Mouse (Mus musculus): ENCODE measurements around the gene Slc36a4. TPM values are rescaled to one million over a fixed set of nuclear protein-coding genes. Genes with fewer than 3 reads are reported as not detected.

Slc36a4 gene
- total and polyA plus RNA-seq, 3 experiments: 6.6 to 9.2 (median 9.0) TPM

DNA sequence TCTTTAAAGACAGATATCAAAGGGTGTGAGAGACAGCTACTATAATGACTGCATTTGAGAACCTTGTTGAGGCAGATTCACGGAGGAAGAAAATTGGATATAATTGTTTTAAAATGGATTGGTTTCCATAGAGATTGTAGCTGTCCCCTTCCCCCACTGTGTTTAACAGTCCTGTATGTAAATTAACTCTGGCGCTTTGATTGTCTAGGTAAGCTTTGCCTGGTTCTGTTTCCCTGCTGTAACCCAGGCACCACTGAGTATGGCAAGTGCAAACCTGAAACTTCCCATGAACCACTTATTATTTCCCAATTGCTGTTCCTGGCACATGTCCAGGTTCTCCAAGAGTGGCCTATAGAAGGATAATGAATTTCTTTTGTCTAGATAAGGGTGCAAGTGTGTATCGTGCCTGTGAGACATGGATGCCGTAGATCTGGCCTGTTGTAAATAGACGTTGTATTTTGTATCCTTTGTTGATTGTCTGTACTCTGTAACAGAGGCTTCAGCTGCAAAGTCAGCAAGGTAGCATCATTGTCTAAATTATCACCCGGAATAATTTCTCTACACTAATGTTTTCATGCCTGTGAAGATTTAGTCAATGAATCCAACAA, 11.8 kb downstream of the Slc36a4 start:
- Histone ChIP-seq H3K9ac (ENCODE audit: insufficient read depth, low read depth) (no peak overlapping the region), H3K27me3 (replicated peaks) (no peaks in the 10 kb centered on the region), H3K4me3 (replicated peaks in 1 of 3; ENCODE audit: low read depth in 2 of 3, low read length in 2 of 3, poor library complexity in 1 of 3) (no peak overlapping the region), H3K79me2 (replicated peaks; ENCODE audit: control insufficient read depth, extremely low read depth, insufficient read depth, poor library complexity, severe bottlenecking) (no peaks in the 10 kb centered on the region; the same call in 1 of the 2 replicates), H3K36me3 (replicated peaks in 1 of 2; ENCODE audit: control insufficient read depth in 1 of 2, insufficient read depth in 1 of 2, low read length in 1 of 2) (peaks cover 12 to 35% of the 10 kb centered on the region in 2 experiments), H3K4me2 (ENCODE audit: insufficient read depth, low read depth, poor library complexity, severe bottlenecking) (no peak overlapping the region), H3K4me1 (ENCODE audit: control insufficient read depth in 1 of 2, insufficient read depth in 2 of 2) (peaks cover 19 to 54% of the 10 kb centered on the region in 2 experiments), H3K27ac (ENCODE audit: insufficient read depth, low read depth) (no peak overlapping the region), H3K9me3 (replicated peaks; ENCODE audit: low read length) (no peaks in the 10 kb centered on the region)
- no peak for DNase-seq (ENCODE audit: extremely low read depth)
- in situ Hi-C loops (cut with MboI; ENCODE audit: low pct_ligation_motif_present, low pct_unique_long_range_greater_than_20kb, low sequenced_read_pairs): no loop called here
- dilution Hi-C loops (cut with MboI; ENCODE audit: extremely low pct_ligation_motif_present, extremely low pct_unique_long_range_greater_than_20kb, low sequenced_read_pairs): no loop called here
- TF ChIP-seq E2F4 (IDR thresholded peaks at IDR 0.05; ENCODE audit: insufficient replicate concordance, low read depth, low read length) (no peak), MXI1 (IDR thresholded peaks at IDR 0.05; ENCODE audit: low read depth, low read length) (no peak), NRF1 (IDR thresholded peaks at IDR 0.05; ENCODE audit: low read depth, low read length) (no peak), USF2 (conservative IDR thresholded peaks at IDR 0.05; ENCODE audit: low read depth, low read length) (no peak), TBP (conservative IDR thresholded peaks at IDR 0.05; ENCODE audit: low read depth, low read length) (no peak), UBTF (IDR thresholded peaks at IDR 0.05; ENCODE audit: low read depth, low read length) (no peak), ZNF384 (IDR thresholded peaks at IDR 0.05; ENCODE audit: low read depth, low read length) (no peak), RAD21 (IDR thresholded peaks at IDR 0.05; ENCODE audit: low read depth, low read length) (no peak), JUND (conservative IDR thresholded peaks at IDR 0.05; ENCODE audit: low read depth, low read length) (no peak), USF1 (IDR thresholded peaks at IDR 0.05; ENCODE audit: low read depth, low read length) (no peak), CTCF (conservative IDR thresholded peaks at IDR 0.05 in 1 of 2, IDR thresholded peaks at IDR 0.05 in 1 of 2; ENCODE audit: low read depth in 2 of 2, low read length in 2 of 2) (no peak), CHD2 (IDR thresholded peaks at IDR 0.05; ENCODE audit: low read length) (no peak), MAZ (IDR thresholded peaks at IDR 0.05; ENCODE audit: low read depth, low read length) (no peak), ZC3H11A (IDR thresholded peaks at IDR 0.05; ENCODE audit: low read depth, low read length) (no peak)

DNA sequence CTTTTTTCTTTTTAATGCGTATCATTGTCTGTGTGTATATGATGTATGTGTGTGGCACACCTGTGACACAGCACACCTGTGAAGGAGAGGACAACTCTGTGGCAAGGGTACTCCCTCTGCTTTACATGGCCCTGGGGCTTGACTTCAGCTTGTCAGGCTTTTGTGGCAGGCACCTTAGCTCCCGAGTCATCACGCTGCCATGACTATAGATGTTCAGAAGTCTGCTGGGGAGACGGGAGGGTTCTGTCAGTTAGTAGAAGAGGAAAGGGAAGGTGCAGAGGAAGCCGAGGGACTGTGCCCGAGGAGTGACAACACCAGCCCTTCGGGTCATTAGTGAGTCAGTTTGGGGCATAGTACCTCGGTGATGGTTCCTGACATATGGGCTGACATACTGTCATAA, 13.0 kb downstream of the Slc36a4 start:
- H3K27ac ChIP-seq (ENCODE audit: insufficient read depth, low read depth): no peak overlapping the region
- DNase-seq (ENCODE audit: extremely low read depth): no peak
- peaks cover 19 to 47% of the 10 kb centered on the region in 2 experiments for H3K36me3 ChIP-seq (replicated peaks in 1 of 2; ENCODE audit: control insufficient read depth in 1 of 2, insufficient read depth in 1 of 2, low read length in 1 of 2)
- no peak overlapping the region for H3K9ac ChIP-seq (ENCODE audit: insufficient read depth, low read depth)
- dilution Hi-C loops (cut with MboI; ENCODE audit: extremely low pct_ligation_motif_present, extremely low pct_unique_long_range_greater_than_20kb, low sequenced_read_pairs) (no loop called here), in situ Hi-C loops (cut with MboI; ENCODE audit: low pct_ligation_motif_present, low pct_unique_long_range_greater_than_20kb, low sequenced_read_pairs) (no loop called here)
- H3K4me2 ChIP-seq (ENCODE audit: insufficient read depth, low read depth, poor library complexity, severe bottlenecking): no peak overlapping the region
- no peaks in the 10 kb centered on the region for H3K79me2 ChIP-seq (replicated peaks; ENCODE audit: control insufficient read depth, extremely low read depth, insufficient read depth, poor library complexity, severe bottlenecking)
- peaks cover 13 to 48% of the 10 kb centered on the region in 2 experiments for H3K4me1 ChIP-seq (ENCODE audit: control insufficient read depth in 1 of 2, insufficient read depth in 2 of 2)
- H3K4me3 ChIP-seq (replicated peaks in 1 of 3; ENCODE audit: low read depth in 2 of 3, low read length in 2 of 3, poor library complexity in 1 of 3): no peak overlapping the region
- TF ChIP-seq MAZ (IDR thresholded peaks at IDR 0.05; ENCODE audit: low read depth, low read length) (no peak), EP300 (IDR thresholded peaks at IDR 0.05; ENCODE audit: low read length) (no peak), ZKSCAN1 (IDR thresholded peaks at IDR 0.05; ENCODE audit: borderline replicate concordance, low read depth, low read length) (no peak), E2F4 (IDR thresholded peaks at IDR 0.05; ENCODE audit: insufficient replicate concordance, low read depth, low read length) (no peak), USF1 (IDR thresholded peaks at IDR 0.05; ENCODE audit: low read depth, low read length) (no peak), PAX5 (IDR thresholded peaks at IDR 0.05; ENCODE audit: low read length) (no peak), HCFC1 (IDR thresholded peaks at IDR 0.05; ENCODE audit: low read depth, low read length) (no peak), JUND (conservative IDR thresholded peaks at IDR 0.05; ENCODE audit: low read depth, low read length) (no peak), IRF4 (IDR thresholded peaks at IDR 0.05; ENCODE audit: low read depth, low read length) (no peak)
- no peaks in the 10 kb centered on the region for H3K9me3 ChIP-seq (replicated peaks; ENCODE audit: low read length)
- no peaks in the 10 kb centered on the region for H3K27me3 ChIP-seq (replicated peaks)

Data from CH12.LX (cell line).